Mouse (Mus musculus) T-helper 1 cell (primary cell): ENCODE data around the gene Htr1f.
"Not testable (repeated sequence)": the region's sequence is repeated elsewhere in the genome, so short reads cannot be mapped to it uniquely, and the experiment has no call there.

ENCODE experiments used
- in situ Hi-C: fragments of 300-600 bp; cut with MboI, MseI; formaldehyde crosslinking; loops from one replicate; pipeline ENCODE4 v1.15.1; 2025; ENCODE audit warnings: high pct_unique_total_duplicates

Gene Htr1f

DNA sequence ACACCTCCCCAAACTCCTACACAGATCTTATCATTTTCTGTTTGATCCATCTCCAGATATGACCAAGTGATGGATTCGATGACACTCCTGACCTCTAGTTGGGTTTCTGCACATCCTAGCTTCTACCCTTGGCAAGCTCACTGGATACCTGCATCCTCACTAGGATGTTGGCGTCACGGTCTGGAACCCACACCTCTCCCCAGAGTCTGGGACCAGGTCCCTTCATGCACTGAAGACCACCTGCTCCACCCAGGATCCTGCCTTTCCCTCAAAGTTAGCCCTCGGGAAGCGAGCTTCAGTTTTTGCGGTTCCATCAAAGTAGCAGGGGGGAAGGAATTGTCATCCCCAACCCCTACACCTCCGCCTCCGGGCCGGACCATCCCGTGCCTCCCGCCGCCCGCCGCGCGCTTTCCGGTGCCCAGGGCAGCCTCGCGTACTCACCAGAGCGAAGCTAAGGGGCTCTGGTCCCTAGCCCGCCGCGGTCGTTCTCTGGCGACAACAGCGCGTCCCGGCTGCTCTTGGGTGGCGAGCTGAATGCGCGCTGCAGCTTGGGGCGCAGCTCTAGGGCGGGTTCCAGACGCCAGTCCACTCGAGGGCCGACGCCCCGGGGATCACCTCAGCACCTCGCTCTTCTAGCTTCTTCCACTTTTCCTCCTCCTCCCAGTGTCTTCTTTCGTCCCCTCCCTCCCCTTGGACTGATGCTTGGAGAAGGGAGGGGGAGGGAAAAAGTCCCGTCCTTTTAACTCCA is at the start of gene Htr1f:
Gene Htr1f, minus strand, starts transcription at position 671 of the 748 bp plus-strand sequence.
- in situ Hi-C loops = no loop called here

DNA sequence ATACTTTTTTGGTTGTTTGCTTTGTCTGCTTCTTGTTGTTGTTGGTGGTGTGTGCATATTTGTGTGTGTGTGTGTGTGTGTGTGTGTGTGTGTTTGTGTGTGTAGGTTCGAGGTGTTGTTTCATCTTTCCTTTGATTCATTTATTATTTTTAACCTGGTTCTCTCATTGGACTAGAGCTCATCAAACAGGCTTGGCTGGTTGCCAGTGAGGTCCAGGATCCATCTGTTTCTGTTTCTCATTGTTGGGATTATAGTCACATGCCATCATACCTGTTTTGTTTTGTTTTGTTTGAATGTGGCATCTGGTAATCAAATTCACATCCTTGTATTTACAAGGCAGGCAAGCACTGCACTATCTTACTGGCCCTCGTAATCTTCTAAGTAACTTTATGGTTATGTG is 34.1 kb upstream of the Htr1f start:
- in situ Hi-C loops = no loop called here

DNA sequence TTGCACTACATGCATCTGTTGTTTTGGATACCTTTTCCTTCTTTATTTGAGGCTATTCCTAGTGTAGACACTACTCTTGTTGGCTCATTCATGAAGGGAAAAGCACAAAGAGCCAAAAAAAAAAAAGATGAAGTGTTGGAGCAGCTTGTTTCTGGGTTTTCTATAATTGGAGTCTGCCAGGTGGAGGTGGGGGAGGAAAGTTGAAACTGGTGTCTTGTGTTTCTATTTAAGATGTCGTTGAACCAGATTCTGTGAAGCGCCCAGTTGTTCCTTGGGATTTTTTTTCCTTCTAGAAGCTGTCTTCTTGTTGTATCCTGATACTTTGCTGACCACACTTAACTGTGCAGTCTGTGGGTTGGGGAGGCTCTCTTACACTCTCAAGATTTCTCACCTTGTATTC is 23.7 kb upstream of the Htr1f start:
- in situ Hi-C loops = no loop called here

DNA sequence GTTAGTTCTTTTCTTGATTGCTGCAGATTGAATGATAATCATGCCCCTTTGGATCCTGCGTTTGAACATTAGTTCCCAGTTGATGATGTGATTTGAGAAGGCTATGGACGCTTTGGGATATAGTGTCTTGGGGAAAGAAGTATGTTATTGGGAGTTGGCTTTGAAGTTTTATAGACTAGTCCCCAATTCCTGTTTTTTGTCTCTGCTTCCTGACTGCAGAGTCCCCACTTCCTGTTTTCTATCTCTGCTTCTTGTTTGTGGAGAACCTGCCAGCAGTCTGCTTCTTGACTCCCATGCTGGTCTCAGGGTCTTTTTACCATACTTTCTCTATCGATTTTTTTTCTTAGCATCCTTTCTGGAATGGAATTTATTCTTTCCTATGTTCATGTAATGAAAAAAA is 22.2 kb upstream of the Htr1f start:
- in situ Hi-C loops = no loop called here

DNA sequence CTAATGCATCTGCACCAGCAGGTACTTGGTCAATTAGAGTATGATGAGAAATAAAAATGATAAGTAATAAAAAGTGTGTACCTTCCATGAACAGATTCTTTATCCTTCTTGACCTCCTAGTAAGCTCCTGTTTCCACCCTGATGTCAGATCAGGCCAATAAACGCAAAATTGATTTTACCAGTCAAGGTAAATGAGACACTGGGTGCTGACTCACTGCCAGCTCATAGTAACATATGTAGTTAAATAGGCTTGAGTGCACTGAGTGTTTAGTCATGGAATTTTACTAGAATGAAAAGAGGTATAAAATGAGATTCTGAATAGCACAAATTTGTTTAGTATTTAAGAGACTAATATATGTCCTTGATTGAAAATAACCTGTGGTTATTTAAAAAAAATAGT is 6.6 kb upstream of the Htr1f start:
- in situ Hi-C loops = no loop called here

DNA sequence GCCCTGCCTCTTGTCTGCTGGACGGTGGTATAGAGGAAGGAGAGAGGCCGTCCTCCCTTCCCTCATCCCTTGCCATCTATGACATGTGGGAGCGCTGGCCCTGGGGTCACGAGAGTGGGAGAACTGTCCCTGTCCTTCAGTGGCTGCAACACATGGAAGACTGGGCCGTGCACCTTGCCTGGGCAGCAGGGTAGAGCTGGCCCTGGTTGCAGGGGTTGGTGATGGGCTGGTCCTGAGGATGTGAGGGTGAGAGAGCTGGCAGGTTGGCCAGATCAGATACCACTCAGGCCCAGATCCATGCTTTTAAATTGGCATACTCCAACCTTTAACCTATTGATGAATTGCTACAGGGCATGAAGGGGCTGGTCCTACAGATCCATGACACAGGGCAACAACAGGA is 12.1 kb downstream of the Htr1f start:
- in situ Hi-C loops = no loop called here

DNA sequence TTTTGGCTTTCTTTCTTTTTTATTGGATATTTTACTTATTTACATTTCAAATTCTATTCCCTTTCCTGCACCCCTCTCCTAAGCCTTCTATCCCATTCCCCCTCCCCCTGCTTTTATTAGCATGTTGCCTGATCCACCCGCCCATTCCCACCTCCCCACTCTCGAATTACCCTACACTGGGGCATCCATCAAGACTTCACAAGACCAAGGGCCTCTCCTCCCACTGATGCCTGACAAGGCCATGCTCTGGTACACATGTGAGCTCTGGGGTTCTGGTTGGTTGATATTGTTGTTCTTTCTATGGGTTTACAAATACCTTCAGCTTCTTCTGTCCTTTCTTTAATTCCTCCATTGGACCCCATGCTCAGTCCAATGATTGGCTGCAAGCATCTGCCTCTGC is 22.2 kb downstream of the Htr1f start:
- in situ Hi-C loops = no loop called here

DNA sequence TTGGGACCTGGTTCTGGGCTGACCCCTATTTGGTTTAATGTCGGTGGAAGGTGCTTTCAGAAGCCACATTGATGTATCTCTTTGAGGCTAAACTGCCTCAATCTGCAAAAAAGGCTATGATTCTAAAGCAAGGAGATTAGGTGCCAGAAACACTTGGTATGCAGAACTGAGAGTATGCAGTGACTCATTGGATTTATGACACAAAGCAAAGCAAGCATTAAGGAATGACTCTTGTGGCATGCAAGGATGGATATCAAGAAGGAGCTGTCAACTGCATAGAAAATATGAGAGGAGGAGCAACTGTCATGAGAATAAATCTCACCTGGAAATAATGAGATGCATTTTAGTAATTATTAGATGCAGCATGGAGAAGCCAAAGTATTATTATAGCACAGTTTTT is 35.8 kb downstream of the Htr1f start:
- in situ Hi-C loops = no loop called here

DNA sequence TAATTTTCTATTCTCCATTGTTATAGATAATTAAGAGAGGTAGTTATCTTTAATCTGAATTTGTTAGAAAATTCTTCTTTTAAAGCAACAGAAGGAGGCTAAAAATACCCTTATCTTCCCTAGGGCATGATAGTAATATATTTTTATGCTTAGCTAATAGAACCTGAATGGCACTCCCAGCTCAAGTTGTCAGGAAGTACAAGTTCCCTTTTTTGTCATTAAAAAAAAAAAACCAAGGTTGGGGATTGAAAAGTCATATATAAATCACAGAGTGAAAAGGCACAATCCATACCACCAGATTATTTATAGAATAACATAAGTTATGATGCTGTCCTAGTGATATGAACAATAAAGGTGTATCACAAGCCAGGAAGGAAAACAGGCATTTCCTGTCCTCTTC is 39.4 kb downstream of the Htr1f start:
- in situ Hi-C loops = no loop called here

DNA sequence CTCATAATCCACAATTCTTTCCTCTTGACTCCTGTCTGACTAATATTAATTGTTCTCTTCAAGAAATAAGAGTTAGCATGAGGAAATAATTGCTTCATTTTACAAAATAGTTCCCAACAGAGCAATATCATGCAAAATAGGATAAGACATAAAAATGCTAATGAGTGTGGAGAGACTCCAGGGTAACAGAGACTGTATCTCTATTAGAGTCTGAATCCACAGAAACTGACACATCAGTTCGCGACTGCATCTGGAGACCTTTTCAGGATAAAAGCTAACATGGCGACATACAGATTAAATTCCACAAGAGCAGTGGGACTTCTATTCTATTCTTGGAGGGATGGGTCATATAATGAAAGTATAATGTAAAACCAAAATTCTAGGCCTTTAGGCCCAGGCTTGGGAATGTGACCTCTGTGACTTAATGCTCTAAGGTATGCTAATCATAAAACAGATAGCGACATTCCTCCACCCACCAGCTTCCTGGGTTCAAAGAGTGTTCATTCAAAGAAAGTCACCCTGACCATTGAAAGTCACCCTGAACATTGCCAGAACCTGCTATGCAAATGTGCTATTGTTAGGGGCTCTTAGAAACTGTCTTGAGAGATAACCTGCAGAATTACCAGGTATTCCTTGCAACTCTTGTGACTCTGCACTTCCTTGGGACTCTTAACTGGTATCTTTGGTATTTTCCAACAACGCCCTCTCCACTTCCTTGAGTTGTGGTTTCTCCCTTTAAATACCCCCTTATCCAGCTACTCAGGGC is 67.8 kb downstream of the Htr1f start:
- in situ Hi-C loops = not testable (repeated sequence)

DNA sequence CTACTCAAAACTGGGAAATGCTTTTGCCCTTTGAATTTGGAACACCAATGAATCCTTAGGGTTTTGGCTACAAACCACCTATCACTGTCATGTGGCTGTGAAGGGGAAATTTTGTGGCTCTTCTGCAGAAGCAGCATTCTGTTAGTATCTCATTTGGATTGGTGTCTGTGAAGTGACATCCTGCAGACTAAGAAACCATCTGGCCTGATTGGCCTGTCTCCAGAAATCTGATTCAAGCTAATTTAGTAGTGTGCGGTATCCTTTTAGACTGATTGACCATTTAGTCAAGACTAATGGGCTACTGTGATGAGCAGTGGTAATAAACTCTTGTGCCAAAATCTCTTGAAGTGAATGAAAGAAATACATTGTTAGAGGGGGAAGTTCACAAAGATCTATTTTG is 76.0 kb downstream of the Htr1f start:
- in situ Hi-C loops = no loop called here

DNA sequence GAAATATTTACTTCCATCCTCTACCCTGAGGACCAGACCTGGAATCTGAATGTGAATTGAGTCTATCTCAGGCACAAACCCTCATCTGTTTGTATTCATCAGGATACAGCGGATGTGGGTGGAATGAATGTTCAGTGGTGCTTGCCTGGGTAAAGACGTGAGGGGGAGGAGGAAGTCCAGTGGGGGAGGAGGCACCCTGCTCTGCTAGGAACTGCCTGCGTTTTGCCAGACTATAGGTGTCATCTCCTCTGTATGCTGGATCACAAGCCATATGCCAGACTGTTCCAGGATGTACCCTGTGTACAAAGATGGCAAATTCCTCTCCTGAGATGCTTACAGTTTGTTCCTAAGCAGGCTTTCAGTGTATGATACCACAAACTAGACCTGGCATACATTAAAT is 83.3 kb downstream of the Htr1f start:
- in situ Hi-C loops = no loop called here

DNA sequence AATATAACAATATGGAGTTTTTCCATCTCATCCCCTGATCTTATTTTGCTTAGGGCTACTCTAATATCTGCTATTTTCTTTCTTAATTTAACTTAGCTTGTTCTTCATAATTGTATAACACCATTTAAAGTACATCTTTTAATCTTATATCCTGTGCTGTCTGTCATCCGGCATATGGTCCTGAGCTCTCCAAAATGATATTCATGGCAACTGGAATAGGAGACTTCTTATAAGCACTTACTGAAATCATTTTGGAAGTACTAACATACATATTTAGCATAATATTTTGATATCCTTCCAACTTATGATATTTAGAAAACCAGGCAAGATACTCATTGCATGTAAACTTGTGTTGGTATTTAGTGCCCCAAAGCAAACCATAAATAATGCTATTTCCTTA is 86.9 kb downstream of the Htr1f start:
- in situ Hi-C loops = loop anchor here (10.0 kb wide), 1 partner anchor 456 kb away; no protein-coding TSS in a partner anchor

DNA sequence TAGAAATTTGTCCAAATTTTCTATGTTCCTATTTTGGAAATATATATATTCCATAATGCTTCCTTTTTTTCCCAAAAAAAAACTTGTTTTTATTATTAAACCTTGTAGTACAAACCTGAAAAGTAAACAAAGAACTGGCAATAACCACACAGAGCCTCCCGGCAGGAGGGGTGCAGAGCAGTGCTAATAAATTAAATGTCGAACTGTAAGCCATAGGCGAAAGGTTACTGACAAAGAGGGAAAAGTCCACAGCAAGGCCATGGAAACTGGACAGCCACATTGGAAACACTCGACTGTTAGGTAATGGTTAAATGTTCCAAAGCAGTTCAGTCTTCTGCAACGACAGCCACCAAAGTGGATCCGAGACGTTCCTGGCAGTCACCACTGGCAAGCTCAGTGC is 87.5 kb downstream of the Htr1f start:
- in situ Hi-C loops = loop anchor here (10.0 kb wide), 1 partner anchor 457 kb away; no protein-coding TSS in a partner anchor

DNA sequence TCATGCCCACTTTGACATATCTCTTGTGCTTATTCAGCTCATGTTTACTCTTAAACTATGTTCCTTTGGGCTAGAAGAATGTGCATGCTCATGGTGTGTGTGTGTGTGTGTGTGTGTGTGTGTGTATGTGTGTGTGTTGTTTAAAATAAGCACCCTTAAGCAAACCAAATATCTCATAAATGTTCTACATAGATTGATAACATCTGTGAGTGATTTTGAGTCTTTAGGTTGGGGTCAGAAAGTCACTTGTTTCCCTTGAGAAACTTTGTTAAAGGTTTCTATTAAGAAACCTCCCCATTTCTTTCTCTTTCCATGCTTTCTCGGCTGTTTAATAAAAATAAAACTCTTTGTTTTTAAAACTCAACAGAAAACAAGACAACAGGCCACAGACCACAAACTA is 88.1 kb downstream of the Htr1f start:
- in situ Hi-C loops = loop anchor here (10.0 kb wide), 1 partner anchor 457 kb away; no protein-coding TSS in a partner anchor

DNA sequence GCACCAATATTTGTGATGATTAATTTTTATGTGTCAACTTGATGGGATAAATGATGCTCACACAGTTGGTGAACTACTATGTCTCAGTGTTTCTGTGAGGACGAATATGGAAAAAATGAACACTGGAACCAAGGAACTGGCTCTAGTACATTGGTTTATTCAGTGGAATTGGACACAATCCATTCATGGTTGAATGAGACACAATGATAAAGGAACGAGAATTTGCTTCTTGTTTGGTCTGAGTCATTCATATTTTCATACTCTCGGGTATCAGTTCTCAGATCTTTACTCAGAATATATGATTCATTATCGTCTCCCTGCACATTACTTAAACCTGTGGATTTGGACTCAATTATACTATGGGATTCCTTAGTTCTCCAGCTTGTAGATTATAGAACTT is 90.4 kb downstream of the Htr1f start:
- in situ Hi-C loops = loop anchor here (10.0 kb wide), 1 partner anchor 460 kb away; no protein-coding TSS in a partner anchor

DNA sequence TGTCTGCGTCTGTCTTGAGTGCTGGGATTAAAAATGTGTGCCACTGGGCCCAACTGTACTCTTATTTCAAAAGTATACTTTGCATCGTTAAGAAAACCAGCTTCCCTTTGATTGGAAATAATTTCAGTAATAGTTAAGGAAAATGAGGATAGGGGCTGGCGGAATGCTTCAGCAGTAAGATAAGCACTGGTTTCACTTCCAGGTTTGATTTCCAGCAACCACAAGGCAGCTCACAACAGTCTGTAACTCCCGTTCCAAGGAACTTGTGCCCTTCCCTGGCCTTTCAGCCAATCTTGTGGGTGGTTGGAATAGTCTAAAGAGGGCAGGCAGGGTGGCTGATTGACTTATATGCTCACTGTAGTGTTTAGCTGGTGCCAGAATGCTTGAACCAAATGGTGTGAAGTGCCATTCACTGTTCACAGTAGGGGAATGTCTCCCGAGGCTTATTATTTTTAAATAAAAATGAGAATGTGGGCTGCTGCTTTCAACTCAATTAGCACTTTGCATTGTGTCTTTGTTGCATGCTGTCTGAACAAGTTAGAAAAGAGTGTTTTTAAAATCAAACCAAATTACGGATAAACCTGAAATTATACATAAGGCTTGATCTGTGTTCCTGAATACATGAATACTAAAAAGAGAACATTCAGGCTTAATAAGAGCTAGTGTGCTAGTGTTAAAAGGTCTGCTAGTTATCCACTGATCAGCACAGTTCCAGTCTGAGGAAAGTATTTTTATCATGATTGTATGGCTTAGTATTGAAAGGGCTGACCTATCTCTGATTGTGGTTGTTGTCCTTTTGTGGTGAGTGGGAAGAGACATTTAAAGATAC is 103.4 kb downstream of the Htr1f start:
- in situ Hi-C loops = no loop called here

DNA sequence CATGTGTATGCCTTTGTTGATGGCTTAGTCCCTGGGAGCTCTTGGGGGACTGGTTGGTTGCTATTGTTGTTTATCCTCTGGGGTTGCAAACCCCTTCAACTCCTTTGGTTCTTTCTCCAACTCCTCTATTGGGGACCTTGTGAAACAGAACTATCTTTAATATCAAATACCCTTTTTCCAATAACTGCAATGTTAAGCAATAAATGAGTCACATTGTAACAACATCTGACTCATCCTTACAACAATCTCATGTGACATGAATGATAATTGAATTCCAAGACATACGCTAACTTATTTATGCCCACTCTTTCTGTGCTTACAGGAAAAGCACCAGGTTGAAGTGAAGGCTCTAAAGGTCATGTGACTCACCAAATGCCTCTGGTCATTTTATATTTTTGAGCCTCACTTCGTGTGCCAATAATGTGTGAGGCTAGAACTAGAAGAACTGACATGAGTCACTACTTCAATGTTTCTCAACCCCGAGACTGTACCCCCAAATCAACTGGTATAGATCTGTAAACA is 116.3 kb downstream of the Htr1f start:
- in situ Hi-C loops = no loop called here

DNA sequence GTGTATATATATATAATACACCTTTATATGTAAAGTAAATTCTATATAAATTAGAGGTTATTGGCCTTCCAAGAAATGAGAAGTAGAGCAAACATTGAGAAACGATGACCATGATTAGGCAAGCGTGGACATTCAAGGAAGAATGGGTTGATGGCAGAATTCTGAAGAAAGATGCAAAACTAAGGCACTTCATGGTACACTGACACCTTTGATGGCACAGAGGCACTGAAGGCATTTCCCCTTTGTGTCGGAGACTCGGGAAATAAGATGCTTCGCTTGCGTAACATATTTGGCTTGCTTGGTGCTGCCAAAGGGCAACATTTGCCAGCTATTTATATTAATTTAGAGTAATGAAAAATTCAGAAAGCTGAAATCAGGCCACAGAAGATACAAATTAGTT is 118.1 kb downstream of the Htr1f start:
- in situ Hi-C loops = no loop called here

DNA sequence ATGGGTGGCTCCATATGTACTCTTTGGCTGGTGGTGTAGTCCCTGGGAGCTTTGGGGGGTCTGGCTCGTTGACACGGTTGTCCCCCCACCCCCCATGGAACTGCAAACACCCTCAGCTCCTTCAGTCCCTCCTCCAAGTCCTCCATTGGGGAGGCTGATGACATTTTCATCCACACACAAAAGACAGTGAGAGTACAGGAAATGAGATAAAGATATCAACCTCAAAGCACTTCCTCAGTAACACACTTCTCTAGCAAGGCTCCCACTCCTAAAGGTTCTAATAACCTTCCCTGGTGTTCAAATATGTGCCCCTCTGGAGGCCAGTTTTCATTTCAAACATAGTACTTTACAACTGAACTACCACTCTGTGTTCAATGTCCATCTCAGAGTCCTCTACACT is 118.6 kb downstream of the Htr1f start:
- in situ Hi-C loops = no loop called here

DNA sequence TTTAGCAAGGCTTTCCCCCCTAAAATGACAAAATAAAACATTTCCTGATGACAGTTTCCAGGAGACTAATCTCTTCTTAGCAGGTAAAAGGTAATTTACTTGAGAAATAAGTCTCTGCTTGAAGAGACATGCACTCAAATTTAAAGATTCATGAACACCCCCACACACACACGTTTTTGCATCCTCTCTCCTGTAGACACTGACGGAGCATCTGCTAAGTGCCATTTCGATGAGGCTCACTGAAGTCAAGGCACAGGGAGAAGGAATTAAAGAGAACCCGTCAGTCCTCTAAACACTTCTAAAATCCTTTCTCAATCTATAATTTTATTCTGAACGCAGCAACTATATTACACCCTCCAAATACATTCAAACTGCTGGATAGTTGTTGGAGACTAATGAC is 131.0 kb downstream of the Htr1f start:
- in situ Hi-C loops = loop anchor here (10.0 kb wide), 1 partner anchor 1830 kb away; no protein-coding TSS in a partner anchor
